Mouse (Mus musculus): ENCODE data around the gene Fli1. TPM values are rescaled to one million over a fixed set of nuclear protein-coding genes. Genes with fewer than 3 reads are reported as not detected.

Gene Fli1
- polyA plus RNA-seq (2015; fragmentation: Nextera tagmentation; extraction: Ambion mirVana), result 6.1 and 6.2 TPM in 2 replicates

- H3K36me3 ChIP-seq, result no peaks in the 10 kb centered on the region
- H3K9me3 ChIP-seq, result no peaks in the 10 kb centered on the region
- peaks cover 87% of the 10 kb centered on the region for H3K27me3 ChIP-seq
- H3K4me2 ChIP-seq (replicated peaks), result peak within 1 kb of the TSS; percentile 90
- under 1% methylated on average over 41 of the region's 41 CpGs for WGBS
- H3K9ac ChIP-seq (replicated peaks), result peak within 1 kb of the TSS; percentile 16; the same call in 1 of the 2 replicates
- H3K4me1 ChIP-seq, result peaks cover 44% of the 10 kb centered on the region
- H3K4me3 ChIP-seq, result peak within 1 kb of the TSS; percentile 49
- H3K27ac ChIP-seq (replicated peaks), result no peak within 1 kb of the TSS
- ATAC-seq (replicated peaks), result no peak
Measured at GRCm38 (mm10) chr9:32542212-32543039, at the start of gene Fli1. TSS of gene Fli1 (minus strand) at chr9:32542861.

GRCm38 (mm10) chr9:32591732-32592582 is 49.3 kb upstream of the Fli1 start:
- Histone ChIP-seq H3K4me1 (peaks cover 7% of the 10 kb centered on the region), H3K9me3 (no peaks in the 10 kb centered on the region), H3K4me3 (no peak overlapping the region), H3K27ac (replicated peaks) (no peak overlapping the region), H3K9ac (replicated peaks) (no peak overlapping the region), H3K36me3 (no peaks in the 10 kb centered on the region), H3K27me3 (0 out of 2 replicates have a peak, but pooled peaks cover 4% of the 10 kb centered on the region), H3K4me2 (replicated peaks) (no peak overlapping the region)
- WGBS, result 9% methylated on average over 14 of the region's 14 CpGs
- ATAC-seq (replicated peaks), result peak; percentile 73

- 0 out of 2 replicates have a peak, but pooled peaks cover 4% of the 10 kb centered on the region for H3K27me3 ChIP-seq
- H3K9ac ChIP-seq (replicated peaks), result no peak overlapping the region
- no peaks in the 10 kb centered on the region for H3K9me3 ChIP-seq
- no peak for ATAC-seq (replicated peaks)
- no peak overlapping the region for H3K27ac ChIP-seq (replicated peaks)
- no peak overlapping the region for H3K4me2 ChIP-seq (replicated peaks)
- H3K4me3 ChIP-seq, result no peak overlapping the region
- peaks cover 7% of the 10 kb centered on the region for H3K4me1 ChIP-seq
- no peaks in the 10 kb centered on the region for H3K36me3 ChIP-seq
- WGBS, result 39% methylated on average over 5 of the region's 5 CpGs
Measured at GRCm38 (mm10) chr9:32590571-32590970, 47.9 kb upstream of the Fli1 start.

GRCm38 (mm10) chr9:32589900-32590299 is 47.2 kb upstream of the Fli1 start:
- H3K36me3 ChIP-seq, result no peaks in the 10 kb centered on the region
- H3K4me1 ChIP-seq, result peaks cover 7% of the 10 kb centered on the region
- no peak overlapping the region for H3K27ac ChIP-seq (replicated peaks)
- H3K4me3 ChIP-seq, result no peak overlapping the region
- H3K9me3 ChIP-seq, result no peaks in the 10 kb centered on the region
- H3K4me2 ChIP-seq (replicated peaks), result no peak overlapping the region
- 0 out of 2 replicates have a peak, but pooled peaks cover 4% of the 10 kb centered on the region for H3K27me3 ChIP-seq
- 9% methylated on average over 8 of the region's 8 CpGs for WGBS
- ATAC-seq (replicated peaks), result peak; percentile 68
- H3K9ac ChIP-seq (replicated peaks), result no peak overlapping the region

- H3K4me1 ChIP-seq, result no peaks in the 10 kb centered on the region
- H3K9ac ChIP-seq (replicated peaks), result no peak overlapping the region
- no peak overlapping the region for H3K4me3 ChIP-seq
- no peaks in the 10 kb centered on the region for H3K9me3 ChIP-seq
- 0 out of 2 replicates have a peak, but pooled peaks cover 4% of the 10 kb centered on the region for H3K27me3 ChIP-seq
- ATAC-seq (replicated peaks), result peak; percentile 61
- H3K4me2 ChIP-seq (replicated peaks), result no peak overlapping the region
- H3K27ac ChIP-seq (replicated peaks), result no peak overlapping the region
- H3K36me3 ChIP-seq, result no peaks in the 10 kb centered on the region
- 33% methylated on average over 7 of the region's 7 CpGs for WGBS
Measured at GRCm38 (mm10) chr9:32585357-32585756, 42.7 kb upstream of the Fli1 start.

GRCm38 (mm10) chr9:32583905-32584304 is 41.2 kb upstream of the Fli1 start:
- no peaks in the 10 kb centered on the region for H3K4me1 ChIP-seq
- H3K4me3 ChIP-seq, result no peak overlapping the region
- 79% methylated on average over 6 of the region's 6 CpGs for WGBS
- H3K4me2 ChIP-seq (replicated peaks), result no peak overlapping the region
- no peak for ATAC-seq (replicated peaks)
- H3K9ac ChIP-seq (replicated peaks), result no peak overlapping the region
- H3K27me3 ChIP-seq, result 0 out of 2 replicates have a peak, but pooled peaks cover 4% of the 10 kb centered on the region
- no peaks in the 10 kb centered on the region for H3K36me3 ChIP-seq
- H3K9me3 ChIP-seq, result no peaks in the 10 kb centered on the region
- no peak overlapping the region for H3K27ac ChIP-seq (replicated peaks)

DNA sequence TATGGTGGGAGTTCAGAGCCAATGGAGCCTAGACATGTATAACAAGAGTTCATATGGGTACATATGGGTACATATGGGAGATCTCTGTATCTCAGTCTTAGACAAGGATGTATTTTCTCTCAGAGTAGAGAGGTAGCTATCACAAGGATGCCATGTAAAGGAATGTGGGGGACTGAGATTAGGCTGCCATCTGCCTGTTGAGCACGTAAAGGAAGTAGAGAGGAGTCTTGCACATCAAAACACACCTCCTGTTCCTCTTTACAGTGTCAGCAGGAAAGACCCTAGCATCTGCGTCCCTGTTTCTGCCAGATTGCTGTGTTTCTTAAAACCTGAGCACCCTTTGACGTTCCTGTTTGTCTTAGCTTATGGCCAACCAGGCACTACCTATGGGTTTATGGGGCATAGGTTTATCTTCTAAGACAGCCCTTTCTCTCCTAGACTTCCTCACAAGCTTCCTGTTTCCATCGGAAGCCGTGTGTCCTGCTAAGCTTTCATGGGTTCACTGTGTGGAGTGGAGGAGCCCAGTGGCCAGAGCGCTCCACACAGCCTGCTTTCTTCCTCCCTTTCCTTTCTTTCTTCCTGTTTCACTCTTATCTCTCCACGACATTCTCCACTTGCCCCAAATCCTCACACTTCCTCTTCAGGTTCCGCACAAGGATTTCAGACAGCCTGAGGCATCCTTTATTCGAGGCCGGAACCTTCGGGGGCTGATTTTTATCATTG is 39.4 kb upstream of the Fli1 start:
- no peaks in the 10 kb centered on the region for H3K4me1 ChIP-seq
- H3K9me3 ChIP-seq, result no peaks in the 10 kb centered on the region
- WGBS, result 87% methylated on average over 11 of the region's 11 CpGs
- ATAC-seq (replicated peaks), result no peak
- H3K27ac ChIP-seq (replicated peaks), result no peak overlapping the region
- no peaks in the 10 kb centered on the region for H3K36me3 ChIP-seq
- no peak overlapping the region for H3K4me3 ChIP-seq
- H3K9ac ChIP-seq (replicated peaks), result no peak overlapping the region
- H3K27me3 ChIP-seq, result no peaks in the 10 kb centered on the region
- no peak overlapping the region for H3K4me2 ChIP-seq (replicated peaks)

- H3K9me3 ChIP-seq, result no peaks in the 10 kb centered on the region
- no peak overlapping the region for H3K9ac ChIP-seq (replicated peaks)
- H3K4me2 ChIP-seq (replicated peaks), result no peak overlapping the region
- H3K4me3 ChIP-seq, result no peak overlapping the region
- H3K4me1 ChIP-seq, result no peaks in the 10 kb centered on the region
- no peaks in the 10 kb centered on the region for H3K27me3 ChIP-seq
- ATAC-seq (replicated peaks), result no peak
- no peak overlapping the region for H3K27ac ChIP-seq (replicated peaks)
- no peaks in the 10 kb centered on the region for H3K36me3 ChIP-seq
- 71% methylated on average over 2 of the region's 2 CpGs for WGBS
Measured at GRCm38 (mm10) chr9:32578411-32578810, 35.8 kb upstream of the Fli1 start.

GRCm38 (mm10) chr9:32573638-32574037 is 31.0 kb upstream of the Fli1 start:
- WGBS, result 68% methylated on average over 4 of the region's 4 CpGs
- no peak overlapping the region for H3K4me2 ChIP-seq (replicated peaks)

DNA sequence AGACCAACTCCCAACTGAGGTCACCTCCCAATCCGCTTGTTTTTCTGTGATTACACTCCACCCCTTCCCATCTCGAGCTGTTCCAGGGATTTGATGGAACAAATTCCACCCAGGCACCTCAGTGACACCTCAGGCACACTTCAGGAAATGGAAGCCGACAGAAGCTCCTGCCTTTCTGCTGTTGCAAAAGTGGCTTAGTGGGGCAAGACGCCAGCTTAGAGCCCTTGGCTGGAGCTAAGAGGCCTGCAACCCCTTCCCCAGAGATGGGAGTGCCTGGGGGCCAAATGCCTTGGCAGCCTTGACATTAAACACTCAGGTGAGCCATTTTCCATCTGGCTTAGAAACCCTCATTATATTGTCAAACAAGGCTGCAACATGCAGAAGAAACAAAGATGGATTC is 29.0 kb upstream of the Fli1 start:
- Histone ChIP-seq H3K36me3 (no peaks in the 10 kb centered on the region), H3K9ac (replicated peaks) (no peak overlapping the region), H3K27ac (replicated peaks) (no peak overlapping the region), H3K4me2 (replicated peaks) (no peak overlapping the region), H3K9me3 (no peaks in the 10 kb centered on the region), H3K4me1 (no peaks in the 10 kb centered on the region), H3K27me3 (no peaks in the 10 kb centered on the region), H3K4me3 (no peak overlapping the region)
- WGBS, result 63% methylated on average over 4 of the region's 4 CpGs
- no peak for ATAC-seq (replicated peaks)

More at GRCm38 (mm10) chr9:32573638-32574037, 31.0 kb upstream of the Fli1 start:
- H3K4me1 ChIP-seq, result no peaks in the 10 kb centered on the region
- H3K27me3 ChIP-seq, result no peaks in the 10 kb centered on the region
- no peaks in the 10 kb centered on the region for H3K36me3 ChIP-seq
- H3K27ac ChIP-seq (replicated peaks), result no peak overlapping the region
- ATAC-seq (replicated peaks), result no peak
- no peaks in the 10 kb centered on the region for H3K9me3 ChIP-seq
- no peak overlapping the region for H3K9ac ChIP-seq (replicated peaks)
- H3K4me3 ChIP-seq, result no peak overlapping the region

GRCm38 (mm10) chr9:32570547-32570946 is 27.9 kb upstream of the Fli1 start:
- H3K27ac ChIP-seq (replicated peaks), result no peak overlapping the region
- no peak overlapping the region for H3K4me2 ChIP-seq (replicated peaks)
- H3K4me3 ChIP-seq, result no peak overlapping the region
- no peak overlapping the region for H3K9ac ChIP-seq (replicated peaks)
- H3K9me3 ChIP-seq, result no peaks in the 10 kb centered on the region
- no peaks in the 10 kb centered on the region for H3K4me1 ChIP-seq
- H3K36me3 ChIP-seq, result no peaks in the 10 kb centered on the region
- H3K27me3 ChIP-seq, result no peaks in the 10 kb centered on the region
- WGBS, result 90% methylated on average over 5 of the region's 5 CpGs
- no peak for ATAC-seq (replicated peaks)
